Mouse (Mus musculus): ENCODE results near the gene Vmn2r88.

DNA sequence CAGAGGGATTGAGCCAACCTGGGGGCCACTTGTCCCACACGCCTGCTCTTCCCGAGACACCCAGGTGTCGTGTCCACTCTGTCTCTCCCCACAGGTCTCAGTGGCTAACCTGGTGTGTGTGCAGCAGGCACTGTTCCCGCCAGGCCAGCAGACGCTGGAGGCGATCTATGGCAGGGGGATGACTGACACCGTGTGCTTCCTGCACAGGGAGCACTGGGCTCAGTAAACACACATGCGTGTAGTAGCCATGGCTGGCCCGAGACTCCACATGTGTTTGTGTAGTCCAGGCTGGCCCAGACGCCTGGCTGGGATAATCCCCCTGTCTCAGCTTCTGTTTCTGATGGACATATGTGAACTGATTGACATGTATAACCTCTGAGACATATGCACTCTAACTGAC lies 26.3 kb upstream of the Vmn2r88 start:
- no peak for TF ChIP-seq POLR2A (IDR thresholded peaks at IDR 0.05; ENCODE audit: extremely low read depth, insufficient read depth, low read length)
- no peak for TF ChIP-seq CTCF (IDR thresholded peaks at IDR 0.05; ENCODE audit: low read depth, low read length)
